8 mouse cellular contexts compared by ENCODE assay signal in genomic region chr9:107279378-107280321, GRCm38 (mm10). TPM values are rescaled to one million over a fixed set of nuclear protein-coding genes. Genes with fewer than 3 reads are reported as not detected.
DNase-seq lines count a peak whose midpoint lies in the region; ATAC-seq lines count a peak whose summit lies in the region.

No protein-coding gene starts in this region.

- H3K36me3 ChIP-seq in kidney, embryonic 15.5 days: no peaks in the 10 kb centered on the region
- H3K36me3 ChIP-seq in megakaryocyte, embryonic 14.5 days (replicated peaks; ENCODE audit: low read length): peaks cover 66% of the 10 kb centered on the region

- H3K27me3 ChIP-seq in kidney, embryonic 15.5 days: no peaks in the 10 kb centered on the region
- no peaks in the 10 kb centered on the region for H3K27me3 ChIP-seq in megakaryocyte, embryonic 14.5 days (replicated peaks)

- H3K9ac ChIP-seq in kidney, embryonic 15.5 days: 0 out of 2 replicates have a peak overlapping the region, but pooled peaks have one; percentile 29

- peak overlapping the region; percentile 16; the same call in 1 of the 2 replicates for H3K4me3 ChIP-seq in kidney, embryonic 15.5 days (replicated peaks)
- peak overlapping the region; percentile 88 for H3K4me3 ChIP-seq in megakaryocyte, embryonic 14.5 days (replicated peaks)

- WGBS in kidney, embryonic 15.5 days: 23% methylated on average over 16 of the region's 16 CpGs

- no peaks in the 10 kb centered on the region for H3K9me3 ChIP-seq in kidney, embryonic 15.5 days (replicated peaks)
- no peaks in the 10 kb centered on the region for H3K9me3 ChIP-seq in megakaryocyte, embryonic 14.5 days

- DNase-seq in ovary, adult 18-20 months (ENCODE audit: low spot score): peak; percentile 16
- DNase-seq in ovary, postnatal 14 days (ENCODE audit: low spot score): no peak
- DNase-seq in gastrocnemius, postnatal 10 days: peak; percentile 26
- DNase-seq in urinary bladder, postnatal 4 days (ENCODE audit: low spot score in 2 of 2): no peak
- no peak for DNase-seq in frontal cortex, postnatal 36 days (ENCODE audit: low spot score in 2 of 2)

- peak overlapping the region; percentile 46 for H3K4me2 ChIP-seq in kidney, embryonic 15.5 days

- peaks cover 15% of the 10 kb centered on the region for H3K4me1 ChIP-seq in kidney, embryonic 15.5 days
- peaks cover 87% of the 10 kb centered on the region for H3K4me1 ChIP-seq in megakaryocyte, embryonic 14.5 days

- peak overlapping the region; percentile 52 for H3K27ac ChIP-seq in kidney, embryonic 15.5 days

- ATAC-seq in kidney, embryonic 15.5 days (replicated peaks; ENCODE audit: low FRiP score): peak; percentile 70
- ATAC-seq in cerebellum, adult (ENCODE audit: insufficient number of reproducible peaks, low FRiP score, low TSS enrichment): no peak

RNA-seq across cellular contexts. Expression of gene Mapkapk3, which starts 10.0 kb away (rescaled TPM):
- total RNA-seq in gastrocnemius, postnatal 10 days (2021): 10 to 100 TPM; 11.0 to 14.4 TPM
- polyA plus RNA-seq in kidney, embryonic 15.5 days (2015; fragmentation: Nextera tagmentation; extraction: Ambion mirVana): 7.8 and 8.3 TPM in 2 replicates
- 35.6 and 49.9 TPM in 2 replicates for polyA plus RNA-seq in megakaryocyte, embryonic 14.5 days (2012; ENCODE audit: insufficient read depth, low replicate concordance)

RNA-seq across cellular contexts. Expression of gene Cish, which starts 16.2 kb away (rescaled TPM):
- total RNA-seq in gastrocnemius, postnatal 10 days (2021): 10 to 100 TPM in 1 of 2 experiments, 1 to 10 TPM in 1; 6.7 to 16.8 TPM
- 11.1 and 14.1 TPM in 2 replicates for polyA plus RNA-seq in kidney, embryonic 15.5 days (2015; fragmentation: Nextera tagmentation; extraction: Ambion mirVana)
- polyA plus RNA-seq in megakaryocyte, embryonic 14.5 days (2012; ENCODE audit: insufficient read depth, low replicate concordance): 47.7 and 114 TPM in 2 replicates

RNA-seq across cellular contexts. Expression of gene Dock3, which starts 47.9 kb away (rescaled TPM):
- total RNA-seq in gastrocnemius, postnatal 10 days (2021): under 1 TPM; 0.27 to 0.70 TPM
- polyA plus RNA-seq in kidney, embryonic 15.5 days (2015; fragmentation: Nextera tagmentation; extraction: Ambion mirVana): 0.35 and 1.1 TPM in 2 replicates
- polyA plus RNA-seq in megakaryocyte, embryonic 14.5 days (2012; ENCODE audit: insufficient read depth, low replicate concordance): 0.09 TPM in 1 of 2 replicates, not detected in the other

RNA-seq across cellular contexts. Expression of gene Hemk1, which starts 58.5 kb away (rescaled TPM):
- 10 to 100 TPM; 12.8 to 14.4 TPM for total RNA-seq in gastrocnemius, postnatal 10 days (2021)
- 10.9 and 11.8 TPM in 2 replicates for polyA plus RNA-seq in kidney, embryonic 15.5 days (2015; fragmentation: Nextera tagmentation; extraction: Ambion mirVana)
- 8.1 TPM in 1 of 2 replicates, not detected in the other for polyA plus RNA-seq in megakaryocyte, embryonic 14.5 days (2012; ENCODE audit: insufficient read depth, low replicate concordance)

Comparison
In these comparisons a context has a peak if more than half of its experiments do, and no peak if none do; other contexts are left out.
1. DNase-seq: peak in ovary, adult 18-20 months (single experiment) and gastrocnemius, postnatal 10 days (single experiment); none in ovary, postnatal 14 days (single experiment), urinary bladder, postnatal 4 days (0 of 2) and frontal cortex, postnatal 36 days (0 of 2).